Mouse (Mus musculus) spleen, postnatal 14 days (tissue): Measurements from ENCODE around the gene Igfals.

Source experiments
- DNase-seq, 2 experiments: peaks; one replicate each; pipeline ENCODE4 v3.0.0; 2021 to 2022; ENCODE audit warnings: low spot score in 2 of 2

The Igfals gene

GRCm38 (mm10) chr17:24865776-24866175 lies at the start of gene Igfals:
Gene Igfals (plus strand): TSS chr17:24865997.
- DNase-seq: no peak

GRCm38 (mm10) chr17:24817503-24817902 lies 48.3 kb upstream of the Igfals start:
- DNase-seq: no peak

GRCm38 (mm10) chr17:24818172-24818571 lies 47.6 kb upstream of the Igfals start:
- DNase-seq: no peak

GRCm38 (mm10) chr17:24819469-24819868 lies 46.3 kb upstream of the Igfals start:
- DNase-seq: no peak

- no peak for DNase-seq
These were observed 44.2 kb upstream of the Igfals start for GRCm38 (mm10) chr17:24821351-24822280.

- no peak for DNase-seq
These were observed 26.0 kb upstream of the Igfals start, which contains the start of gene Hagh for GRCm38 (mm10) chr17:24839842-24840241. Gene Hagh (plus strand): TSS chr17:24840143.

GRCm38 (mm10) chr17:24840341-24840740 lies 25.5 kb upstream of the Igfals start:
- no peak for DNase-seq

GRCm38 (mm10) chr17:24841133-24841532 lies 24.7 kb upstream of the Igfals start:
- no peak for DNase-seq

- no peak for DNase-seq
These were observed 23.2 kb upstream of the Igfals start for GRCm38 (mm10) chr17:24842631-24843030.

GRCm38 (mm10) chr17:24844525-24844924 lies 21.3 kb upstream of the Igfals start:
- DNase-seq: no peak

GRCm38 (mm10) chr17:24847386-24847785 lies 18.4 kb upstream of the Igfals start:
- no peak for DNase-seq

- DNase-seq: no peak
These were observed 17.2 kb upstream of the Igfals start for GRCm38 (mm10) chr17:24848600-24849031.

GRCm38 (mm10) chr17:24849733-24850064 lies 16.1 kb upstream of the Igfals start:
- no peak for DNase-seq

GRCm38 (mm10) chr17:24850065-24850772 lies 15.6 kb upstream of the Igfals start, which contains the start of gene Fahd1:
Gene Fahd1 (minus strand): TSS chr17:24850364.
- DNase-seq: peak; percentile 87 to 88

- DNase-seq: no peak
These were observed 15.0 kb upstream of the Igfals start for GRCm38 (mm10) chr17:24850773-24851127.

GRCm38 (mm10) chr17:24851381-24852125 lies 14.2 kb upstream of the Igfals start:
- no peak for DNase-seq

- no peak for DNase-seq
These were observed 9.8 kb upstream of the Igfals start for GRCm38 (mm10) chr17:24855838-24856464.

GRCm38 (mm10) chr17:24856589-24856988 lies 9.2 kb upstream of the Igfals start:
- no peak for DNase-seq

- no peak for DNase-seq
These were observed 7.8 kb upstream of the Igfals start for GRCm38 (mm10) chr17:24857831-24858470.

GRCm38 (mm10) chr17:24858967-24859366 lies 6.8 kb upstream of the Igfals start:
- peak; percentile 61 to 67 for DNase-seq

- DNase-seq: peak; percentile 46 to 50
These were observed 5.7 kb upstream of the Igfals start for GRCm38 (mm10) chr17:24860076-24860475.
